Mouse (Mus musculus): ENCODE results near the gene Ube2e2. TPM values are rescaled to one million over a fixed set of nuclear protein-coding genes. Genes with fewer than 3 reads are reported as not detected.
A peak's percentile ranks its signal among the peaks of the same experiment; 100 is the strongest.

Gene Ube2e2
- total RNA-seq (2014; rRNA removed) (74.8 and 81.3 TPM in 2 replicates), polyA plus RNA-seq (2015; fragmentation: Nextera tagmentation; extraction: Ambion mirVana) (153 and 161 TPM in 2 replicates)

DNA sequence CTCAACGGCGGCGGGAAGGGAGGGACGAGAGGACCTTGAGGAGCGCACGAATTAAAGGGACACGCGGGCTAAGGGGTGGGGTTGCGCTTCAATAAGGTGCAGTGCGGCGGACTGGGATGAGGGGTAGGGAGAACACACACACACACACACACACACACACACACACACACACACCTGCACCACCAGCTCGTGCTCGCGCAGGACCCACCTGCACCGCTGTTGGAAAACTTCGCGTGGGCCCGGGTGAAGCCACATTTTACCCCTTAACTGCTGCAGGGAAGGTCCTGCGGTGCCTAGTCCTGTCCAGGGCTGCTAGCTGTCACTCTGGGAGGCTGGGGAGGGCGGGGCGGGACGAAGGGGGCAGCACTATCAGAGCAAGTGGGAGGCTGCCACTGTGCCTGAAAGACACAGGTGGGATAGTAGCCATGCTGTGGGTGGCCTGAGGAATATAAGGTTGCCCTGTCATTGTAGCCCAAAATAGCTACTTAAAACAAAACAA, at the start of gene Ube2e2:
Gene Ube2e2 (minus strand): TSS at position 321 of the 499 bp plus-strand sequence.
- Histone ChIP-seq H3K27ac (ENCODE audit: low read depth, low read length) (peak within 1 kb of the TSS; percentile 77), H3K36me3 (ENCODE audit: insufficient read depth) (no peaks in the 10 kb centered on the region), H3K4me2 (ENCODE audit: low read depth) (peak within 1 kb of the TSS; percentile 71), H3K9me3 (ENCODE audit: low read length) (no peaks in the 10 kb centered on the region), H3K9ac (peak within 1 kb of the TSS; percentile 74), H3K4me3 (ENCODE audit: low read depth, low read length) (peak within 1 kb of the TSS; percentile 86), H3K27me3 (ENCODE audit: insufficient read depth, low read length) (no peaks in the 10 kb centered on the region), H3K4me1 (ENCODE audit: insufficient read depth) (0 out of 2 replicates have a peak, but pooled peaks cover 5% of the 10 kb centered on the region)
- WGBS: 1% methylated on average over 22 of the region's 22 CpGs
- no peak; the same call in 1 of the 2 replicates for ATAC-seq
- TF ChIP-seq CTCF (IDR thresholded peaks at IDR 0.05; ENCODE audit: low read depth): no peak
- no peak for DNase-seq

GRCm38 (mm10) chr14:18940068-18940467, 46.0 kb upstream of the Ube2e2 start:
- H3K4me2 ChIP-seq (ENCODE audit: low read depth): no peak overlapping the region
- no peak overlapping the region for H3K27ac ChIP-seq (ENCODE audit: low read depth, low read length)
- ATAC-seq: no peak
- H3K36me3 ChIP-seq (ENCODE audit: insufficient read depth): no peaks in the 10 kb centered on the region
- DNase-seq: no peak
- no peaks in the 10 kb centered on the region for H3K9me3 ChIP-seq (ENCODE audit: low read length)
- H3K9ac ChIP-seq: no peak overlapping the region
- H3K27me3 ChIP-seq (ENCODE audit: insufficient read depth, low read length): no peaks in the 10 kb centered on the region
- H3K4me1 ChIP-seq (ENCODE audit: insufficient read depth): no peaks in the 10 kb centered on the region
- H3K4me3 ChIP-seq (ENCODE audit: low read depth, low read length): no peak overlapping the region
- no peak for TF ChIP-seq CTCF (IDR thresholded peaks at IDR 0.05; ENCODE audit: low read depth)

DNA sequence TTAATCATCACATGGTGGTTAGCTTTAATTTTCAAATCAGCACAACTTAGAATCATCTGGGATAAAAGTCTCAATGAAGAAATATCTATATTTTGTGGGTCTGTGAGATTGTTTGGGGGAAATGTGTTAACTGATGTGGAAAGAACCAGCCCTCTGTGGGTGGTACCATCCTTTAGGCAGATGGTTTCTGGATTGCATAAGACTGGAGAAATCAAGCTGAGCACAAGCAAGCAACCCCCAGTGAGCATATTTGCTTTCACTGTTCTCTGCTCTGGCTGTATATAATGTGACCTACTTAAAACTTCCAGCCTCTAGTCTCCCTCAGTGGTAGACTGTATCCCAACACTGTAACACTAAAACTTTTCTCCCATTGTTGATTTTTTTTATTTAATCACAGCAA, 9.5 kb upstream of the Ube2e2 start:
- Histone ChIP-seq H3K4me3 (ENCODE audit: low read depth, low read length) (no peak overlapping the region), H3K4me1 (ENCODE audit: insufficient read depth) (no peaks in the 10 kb centered on the region), H3K9me3 (ENCODE audit: low read length) (no peaks in the 10 kb centered on the region), H3K27me3 (ENCODE audit: insufficient read depth, low read length) (no peaks in the 10 kb centered on the region), H3K9ac (no peak overlapping the region), H3K27ac (ENCODE audit: low read depth, low read length) (no peak overlapping the region), H3K4me2 (ENCODE audit: low read depth) (no peak overlapping the region), H3K36me3 (ENCODE audit: insufficient read depth) (no peaks in the 10 kb centered on the region)
- no peak for ATAC-seq
- no peak for DNase-seq
- TF ChIP-seq CTCF (IDR thresholded peaks at IDR 0.05; ENCODE audit: low read depth): no peak

GRCm38 (mm10) chr14:18893121-18893946, 733 bp downstream of the Ube2e2 start:
- TF ChIP-seq CTCF (IDR thresholded peaks at IDR 0.05; ENCODE audit: low read depth): no peak
- no peaks in the 10 kb centered on the region for H3K27me3 ChIP-seq (ENCODE audit: insufficient read depth, low read length)
- peak overlapping the region; percentile 71 for H3K4me2 ChIP-seq (ENCODE audit: low read depth)
- peak; percentile 94 for DNase-seq
- ATAC-seq: peak; percentile 92
- peak overlapping the region; percentile 77 for H3K27ac ChIP-seq (ENCODE audit: low read depth, low read length)
- peak overlapping the region; percentile 74 for H3K9ac ChIP-seq
- 0 out of 2 replicates have a peak, but pooled peaks cover 5% of the 10 kb centered on the region for H3K4me1 ChIP-seq (ENCODE audit: insufficient read depth)
- no peaks in the 10 kb centered on the region for H3K9me3 ChIP-seq (ENCODE audit: low read length)
- under 1% methylated on average over 98 of the region's 116 CpGs for WGBS
- H3K4me3 ChIP-seq (ENCODE audit: low read depth, low read length): peak overlapping the region; percentile 86
- no peaks in the 10 kb centered on the region for H3K36me3 ChIP-seq (ENCODE audit: insufficient read depth)

DNA sequence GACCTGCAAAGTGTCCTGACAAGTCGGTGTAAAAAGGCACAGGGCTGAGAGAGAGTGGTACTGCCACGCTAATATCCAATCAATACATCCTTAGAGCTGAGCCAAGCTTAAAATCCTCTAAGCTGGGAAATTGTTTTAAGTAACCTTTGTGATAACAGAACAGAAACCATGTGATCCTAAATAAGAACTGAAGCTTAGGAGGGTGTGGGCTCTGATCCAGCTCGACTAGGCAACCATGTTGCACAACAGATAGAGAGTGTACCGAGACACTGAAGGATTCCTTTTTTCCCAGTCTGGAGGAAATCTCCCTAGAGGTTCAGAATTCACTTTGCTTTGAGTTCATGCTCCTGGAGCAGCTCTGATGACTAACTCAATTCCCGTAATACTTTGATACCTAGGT, 4.5 kb downstream of the Ube2e2 start:
- ATAC-seq: no peak
- 74% methylated on average over 5 of the region's 5 CpGs for WGBS
- TF ChIP-seq CTCF (IDR thresholded peaks at IDR 0.05; ENCODE audit: low read depth): no peak

GRCm38 (mm10) chr14:18882493-18882892, 11.6 kb downstream of the Ube2e2 start:
- H3K4me2 ChIP-seq (ENCODE audit: low read depth): no peak overlapping the region
- WGBS: 96% methylated on average over 1 of the region's 1 CpGs
- H3K27me3 ChIP-seq (ENCODE audit: insufficient read depth, low read length): no peaks in the 10 kb centered on the region
- no peak overlapping the region for H3K9ac ChIP-seq
- H3K4me1 ChIP-seq (ENCODE audit: insufficient read depth): no peaks in the 10 kb centered on the region
- ATAC-seq (no peak), DNase-seq (no peak)
- no peaks in the 10 kb centered on the region for H3K9me3 ChIP-seq (ENCODE audit: low read length)
- no peaks in the 10 kb centered on the region for H3K36me3 ChIP-seq (ENCODE audit: insufficient read depth)
- H3K27ac ChIP-seq (ENCODE audit: low read depth, low read length): no peak overlapping the region
- TF ChIP-seq CTCF (IDR thresholded peaks at IDR 0.05; ENCODE audit: low read depth): no peak
- H3K4me3 ChIP-seq (ENCODE audit: low read depth, low read length): no peak overlapping the region

More for the DNA sequence above, 4.5 kb downstream of the Ube2e2 start:
- no peak overlapping the region for H3K4me2 ChIP-seq (ENCODE audit: low read depth)
- no peak for DNase-seq
- no peak overlapping the region for H3K9ac ChIP-seq
- H3K27me3 ChIP-seq (ENCODE audit: insufficient read depth, low read length): no peaks in the 10 kb centered on the region
- H3K9me3 ChIP-seq (ENCODE audit: low read length): no peaks in the 10 kb centered on the region
- H3K4me3 ChIP-seq (ENCODE audit: low read depth, low read length): no peak overlapping the region
- no peaks in the 10 kb centered on the region for H3K36me3 ChIP-seq (ENCODE audit: insufficient read depth)
- H3K27ac ChIP-seq (ENCODE audit: low read depth, low read length): no peak overlapping the region
- 0 out of 2 replicates have a peak, but pooled peaks cover 5% of the 10 kb centered on the region for H3K4me1 ChIP-seq (ENCODE audit: insufficient read depth)

DNA sequence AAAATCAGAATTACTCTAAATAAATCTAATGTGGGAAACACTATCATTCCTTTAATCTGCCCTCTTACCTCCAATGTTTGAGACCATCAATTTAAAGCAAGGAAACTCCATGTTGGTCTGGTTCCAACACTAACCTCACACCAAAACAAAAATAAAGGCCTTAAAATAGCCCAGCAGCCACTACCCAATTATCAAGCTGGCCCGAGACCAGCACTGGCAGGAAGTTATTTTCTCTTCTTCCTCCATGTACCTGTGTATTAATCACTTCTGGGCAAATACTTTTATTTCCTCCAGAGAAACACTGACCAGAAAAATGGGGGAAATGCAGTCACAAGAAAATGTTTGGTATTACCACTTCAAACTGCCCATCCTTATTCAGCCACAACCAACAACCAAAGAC, 23.4 kb downstream of the Ube2e2 start:
- Histone ChIP-seq H3K27me3 (ENCODE audit: insufficient read depth, low read length) (no peaks in the 10 kb centered on the region), H3K36me3 (ENCODE audit: insufficient read depth) (no peaks in the 10 kb centered on the region), H3K27ac (ENCODE audit: low read depth, low read length) (no peak overlapping the region), H3K9me3 (ENCODE audit: low read length) (peaks cover 7% of the 10 kb centered on the region; the same call in 1 of the 2 replicates), H3K9ac (no peak overlapping the region), H3K4me2 (ENCODE audit: low read depth) (no peak overlapping the region), H3K4me1 (ENCODE audit: insufficient read depth) (no peaks in the 10 kb centered on the region), H3K4me3 (ENCODE audit: low read depth, low read length) (no peak overlapping the region)
- ATAC-seq (no peak), DNase-seq (no peak)
- 84% methylated on average over 1 of the region's 1 CpGs for whole genome bisulfite sequencing
- no peak for TF ChIP-seq CTCF (IDR thresholded peaks at IDR 0.05; ENCODE audit: low read depth)

All from forebrain, postnatal 0 days (tissue).